Mouse (Mus musculus) layer of hippocampus, adult 18-20 months (tissue): Measurements from ENCODE around the gene Gm20708. TPM values are rescaled to one million over a fixed set of nuclear protein-coding genes. Genes with fewer than 3 reads are reported as not detected.
A peak's percentile ranks its signal among the peaks of the same experiment; 100 is the strongest.
"Not testable (repeated sequence)": the region's sequence is repeated elsewhere in the genome, so short reads cannot be mapped to it uniquely, and the experiment has no call there.

Source experiments
- DNase-seq, 2 experiments: peaks; one replicate each; pipeline ENCODE4 v3.0.0; 2022; ENCODE audit warnings: low spot score in 2 of 2
- total RNA-seq, 2 experiments: library from RNA; stranded (reverse); gene quantifications; 2 replicates each; pipeline ENCODE4 v1.2.3; 2021

Gene Gm20708
- total RNA-seq, 2 experiments from 2014 or later = 1.5 to 2.2 TPM

DNA sequence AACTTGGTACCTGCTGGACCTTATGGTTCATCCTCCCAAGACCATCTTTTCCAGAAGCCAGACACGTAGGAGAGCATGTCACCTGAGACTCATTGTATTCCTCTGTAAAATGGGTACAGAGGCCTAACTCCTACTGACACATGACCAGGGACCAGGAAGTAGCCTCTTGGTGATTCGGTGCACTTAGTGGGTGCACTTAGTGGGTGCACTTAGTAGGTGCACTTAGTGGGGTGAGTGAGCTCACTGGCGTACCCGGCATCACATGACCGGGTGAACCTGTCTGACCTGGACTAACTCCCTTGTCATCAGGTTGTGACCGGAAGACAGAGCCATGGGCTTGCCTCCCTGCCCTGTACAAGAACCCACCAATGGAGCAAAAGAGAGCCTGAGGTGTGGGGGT is 2.7 kb upstream of the Gm20708 start:
- no peak for DNase-seq

DNA sequence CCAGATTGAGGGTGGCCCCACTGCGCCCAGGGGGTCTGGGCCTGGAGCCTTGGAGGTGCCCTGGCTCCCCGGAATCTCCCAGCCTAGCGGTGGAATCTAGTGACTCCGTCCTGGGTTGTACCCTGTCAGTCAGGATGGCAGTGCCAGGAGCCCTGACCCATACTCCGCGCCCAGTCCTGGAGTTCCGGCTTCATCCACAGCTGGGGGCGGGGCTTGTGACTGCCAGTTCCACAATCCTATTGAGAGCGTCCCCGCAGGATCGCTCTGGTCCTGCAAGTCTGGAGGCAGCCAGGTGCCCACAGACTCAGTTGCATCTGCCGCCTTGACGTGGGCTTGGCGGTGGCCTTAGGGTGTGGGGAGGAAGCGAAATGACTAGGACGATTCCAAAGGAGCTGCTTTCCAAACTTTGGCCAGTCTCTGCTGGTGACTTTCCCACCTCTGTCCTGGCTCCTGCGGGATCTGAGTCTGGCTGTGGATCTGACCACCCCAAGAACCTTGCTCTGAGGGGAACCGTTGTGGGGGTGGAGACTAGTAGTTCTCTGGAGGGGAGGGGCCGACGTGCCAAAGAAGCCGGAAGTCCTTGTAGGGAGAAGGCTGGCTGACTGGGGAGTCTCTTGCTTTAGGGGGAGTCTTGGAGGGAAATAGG is 1.1 kb downstream of the Gm20708 start:
- DNase-seq = peak; percentile 36 to 67

DNA sequence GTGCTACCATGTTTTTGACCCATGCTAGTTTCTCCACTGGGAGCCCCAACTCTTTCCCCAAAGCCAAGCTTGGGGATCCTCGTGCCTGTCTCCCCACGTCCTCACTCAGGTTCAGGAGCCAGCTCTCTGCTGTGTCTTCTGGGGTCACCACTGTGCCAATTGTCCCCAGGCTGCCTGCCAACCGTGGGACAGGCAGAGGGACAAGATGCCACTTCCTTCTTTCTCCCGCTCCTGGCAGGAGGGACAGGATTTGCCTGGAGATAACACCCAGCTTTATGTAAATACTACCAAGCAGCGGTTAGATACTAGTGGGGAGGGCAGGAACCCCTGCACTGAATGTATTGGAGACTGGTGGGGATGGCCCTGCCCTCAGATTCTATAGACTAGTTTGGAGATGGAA is 4.4 kb downstream of the Gm20708 start:
- no peak for DNase-seq

DNA sequence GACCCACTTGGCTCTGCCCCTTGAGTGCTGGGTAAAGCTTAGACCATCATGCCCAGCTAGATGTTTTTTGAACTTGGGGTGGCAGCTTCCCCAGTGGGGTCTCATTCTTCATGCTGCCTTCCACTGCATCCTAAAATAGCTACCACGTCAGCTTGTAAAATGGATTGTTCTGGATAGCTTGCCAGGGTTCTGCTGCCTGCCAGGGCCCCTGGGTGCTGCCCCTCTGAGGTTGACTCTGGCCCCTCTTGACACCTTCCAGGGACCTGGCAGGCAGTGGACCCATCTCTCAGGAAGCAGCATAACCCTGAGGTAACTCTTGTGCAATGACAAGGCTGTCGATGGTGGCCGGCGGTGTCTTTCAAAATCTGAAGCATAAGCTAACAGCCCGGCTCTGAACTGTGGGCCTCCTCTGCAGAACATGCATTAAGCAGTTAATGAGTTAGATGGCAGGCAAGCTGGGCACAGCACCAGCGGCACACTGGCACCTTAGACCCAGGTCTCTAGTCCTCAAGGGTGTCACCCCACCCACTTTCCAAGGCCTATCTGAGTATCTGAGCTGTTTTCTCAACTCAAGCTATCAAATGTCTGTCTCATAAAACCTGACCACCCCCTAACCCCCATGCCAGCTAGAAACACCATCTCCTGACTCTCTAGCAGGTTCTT is 5.4 kb downstream of the Gm20708 start:
- DNase-seq = no peak

DNA sequence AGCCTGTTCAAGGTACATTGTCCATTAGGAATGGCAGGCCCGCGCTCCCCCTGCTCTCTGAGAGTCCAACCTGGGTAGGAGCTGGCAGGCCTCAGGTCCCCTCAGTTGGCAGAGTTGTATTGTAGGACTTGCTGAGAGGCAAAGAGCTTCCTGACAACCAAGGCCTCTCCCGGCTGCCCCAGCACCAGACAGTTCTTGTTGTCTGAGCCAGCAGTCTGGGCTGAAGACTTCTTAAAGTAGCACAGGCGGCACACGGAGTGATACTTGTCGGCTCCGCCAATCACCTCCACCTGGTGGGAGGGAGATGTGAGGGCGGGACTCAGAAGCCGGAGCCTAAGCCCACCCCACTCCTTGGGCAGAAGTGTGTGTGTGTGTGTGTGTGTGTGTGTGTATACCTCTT is 6.4 kb downstream of the Gm20708 start:
- DNase-seq = not testable (repeated sequence)

DNA sequence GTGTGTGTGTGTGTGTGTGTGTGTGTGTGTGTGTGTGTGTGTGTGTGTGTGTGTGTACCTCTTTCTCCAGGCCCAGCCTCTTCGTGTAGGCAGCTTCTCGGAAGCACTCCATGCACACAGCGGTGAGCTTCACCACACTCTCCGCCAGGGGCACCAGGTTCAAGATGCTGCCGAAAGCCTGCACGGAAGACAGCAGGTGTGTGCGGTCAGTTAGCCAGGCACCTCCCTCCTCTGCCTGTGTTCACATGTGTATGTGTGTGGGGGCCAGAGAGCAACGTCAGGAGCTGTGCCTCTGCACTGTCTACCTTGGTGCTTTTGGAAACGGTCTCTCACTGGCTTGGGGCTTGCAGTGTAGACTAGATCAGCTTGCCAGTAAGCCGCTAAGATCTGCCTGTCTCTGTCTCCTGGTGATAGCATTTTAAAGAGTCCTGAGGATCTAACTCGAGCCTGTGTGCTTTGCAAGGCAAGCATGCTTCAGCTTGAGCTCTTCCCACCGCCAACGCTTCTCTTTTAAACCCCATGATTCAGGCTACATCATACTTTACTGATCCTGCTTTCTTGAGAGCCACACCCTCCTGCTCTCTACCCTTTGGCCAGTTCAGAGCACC is 7.0 kb downstream of the Gm20708 start:
- no peak for DNase-seq

DNA sequence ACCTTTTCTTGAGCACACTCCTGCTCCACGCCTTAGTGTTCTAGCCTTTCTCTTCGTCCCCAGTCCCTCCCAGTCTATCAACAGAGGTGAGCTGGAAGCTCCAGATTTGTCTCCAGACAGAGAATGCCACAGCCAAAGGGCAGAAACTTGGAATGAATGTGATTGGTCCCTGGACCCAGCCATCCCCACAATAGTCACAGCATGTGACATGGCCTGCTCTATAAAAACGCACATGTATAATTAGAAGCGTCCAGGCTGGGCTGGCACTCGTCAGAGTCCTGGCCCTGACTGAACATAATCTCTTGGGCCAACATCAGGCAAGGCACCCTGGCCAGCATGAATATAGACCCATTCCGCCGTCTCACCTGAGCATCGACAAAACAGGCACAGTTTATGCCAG is 9.6 kb downstream of the Gm20708 start:
- no peak for DNase-seq

DNA sequence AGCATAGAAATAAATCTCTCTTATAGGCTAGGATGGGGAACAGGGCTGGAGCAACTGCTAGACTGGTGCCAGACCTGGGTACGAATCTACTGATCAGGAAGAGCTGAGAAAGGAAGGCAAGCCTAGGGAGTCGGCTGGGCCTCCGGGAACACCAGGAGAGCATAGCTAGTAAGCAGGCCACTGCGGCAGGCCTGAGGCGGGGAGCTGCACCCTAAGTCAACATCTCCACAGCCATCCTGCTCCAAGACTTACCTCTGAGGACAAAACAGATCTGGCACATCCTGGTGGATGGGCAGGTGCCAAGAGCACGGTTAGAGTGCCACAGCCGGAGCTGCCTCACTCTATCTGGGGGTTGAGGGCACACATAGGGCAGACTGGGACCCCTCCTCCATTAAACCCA is 10.7 kb downstream of the Gm20708 start:
- DNase-seq = no peak

DNA sequence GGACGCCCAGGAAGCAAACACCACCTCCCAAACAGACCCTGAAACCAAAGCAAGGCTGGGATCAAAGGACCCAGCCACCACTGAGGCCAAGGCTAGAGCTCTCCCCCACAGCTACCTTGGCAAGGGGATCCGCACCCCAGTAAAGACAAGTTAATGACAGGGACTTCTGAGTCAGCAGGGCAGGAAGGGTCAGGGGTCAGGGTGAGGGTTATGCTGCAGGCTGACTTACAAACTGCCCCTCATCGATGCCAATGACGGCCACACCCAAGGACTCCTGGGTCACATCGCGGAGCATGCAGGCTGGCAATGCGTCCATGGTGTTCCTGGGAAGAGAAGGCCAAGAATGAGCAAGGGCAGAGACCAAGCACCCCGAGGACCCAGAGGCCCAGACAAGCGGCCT is 12.4 kb downstream of the Gm20708 start:
- no peak for DNase-seq

DNA sequence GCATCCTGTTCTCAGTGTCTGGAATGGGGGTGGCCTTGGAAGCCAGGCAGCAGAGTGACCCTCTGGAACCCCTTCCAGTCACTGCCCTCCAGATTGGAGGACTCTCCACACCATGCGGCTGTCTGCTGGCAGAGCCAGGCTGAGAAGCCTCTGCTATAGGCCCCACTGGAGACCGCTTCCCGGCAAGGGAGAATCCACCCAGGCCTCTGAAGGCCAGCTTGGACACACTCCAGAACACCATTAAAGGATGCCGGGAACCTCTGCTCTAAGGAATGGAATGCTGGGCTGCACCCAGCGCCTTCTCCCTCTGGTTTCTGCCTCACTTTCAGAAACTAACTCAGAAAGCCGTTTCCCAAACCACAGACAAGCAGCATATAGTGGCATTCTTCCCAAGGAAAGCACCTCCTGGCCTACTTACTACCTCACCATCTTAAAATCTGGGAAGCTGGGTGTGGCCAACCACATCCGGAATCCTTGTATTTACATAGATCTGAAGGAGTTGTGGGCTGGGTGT is 13.3 kb downstream of the Gm20708 start:
- DNase-seq = no peak

DNA sequence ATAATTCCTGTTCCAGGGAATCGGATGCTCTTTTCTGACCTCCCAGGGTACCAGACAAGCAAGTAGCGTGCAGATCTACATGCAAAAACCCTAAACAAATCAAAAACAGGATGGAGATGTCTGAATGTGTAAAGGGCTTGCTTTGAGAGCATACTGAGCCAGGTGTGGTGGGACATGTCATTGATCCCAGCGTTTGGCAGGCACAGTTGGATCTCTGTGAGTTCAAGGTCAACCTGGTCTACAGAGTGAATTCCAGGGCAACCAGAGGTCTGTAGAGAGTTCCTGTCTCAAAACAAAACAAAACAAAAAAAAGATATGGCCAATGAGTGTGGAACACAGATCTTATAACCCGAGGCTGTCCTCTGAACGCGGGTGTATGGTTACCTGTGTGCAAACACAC is 13.9 kb downstream of the Gm20708 start:
- DNase-seq = no peak

DNA sequence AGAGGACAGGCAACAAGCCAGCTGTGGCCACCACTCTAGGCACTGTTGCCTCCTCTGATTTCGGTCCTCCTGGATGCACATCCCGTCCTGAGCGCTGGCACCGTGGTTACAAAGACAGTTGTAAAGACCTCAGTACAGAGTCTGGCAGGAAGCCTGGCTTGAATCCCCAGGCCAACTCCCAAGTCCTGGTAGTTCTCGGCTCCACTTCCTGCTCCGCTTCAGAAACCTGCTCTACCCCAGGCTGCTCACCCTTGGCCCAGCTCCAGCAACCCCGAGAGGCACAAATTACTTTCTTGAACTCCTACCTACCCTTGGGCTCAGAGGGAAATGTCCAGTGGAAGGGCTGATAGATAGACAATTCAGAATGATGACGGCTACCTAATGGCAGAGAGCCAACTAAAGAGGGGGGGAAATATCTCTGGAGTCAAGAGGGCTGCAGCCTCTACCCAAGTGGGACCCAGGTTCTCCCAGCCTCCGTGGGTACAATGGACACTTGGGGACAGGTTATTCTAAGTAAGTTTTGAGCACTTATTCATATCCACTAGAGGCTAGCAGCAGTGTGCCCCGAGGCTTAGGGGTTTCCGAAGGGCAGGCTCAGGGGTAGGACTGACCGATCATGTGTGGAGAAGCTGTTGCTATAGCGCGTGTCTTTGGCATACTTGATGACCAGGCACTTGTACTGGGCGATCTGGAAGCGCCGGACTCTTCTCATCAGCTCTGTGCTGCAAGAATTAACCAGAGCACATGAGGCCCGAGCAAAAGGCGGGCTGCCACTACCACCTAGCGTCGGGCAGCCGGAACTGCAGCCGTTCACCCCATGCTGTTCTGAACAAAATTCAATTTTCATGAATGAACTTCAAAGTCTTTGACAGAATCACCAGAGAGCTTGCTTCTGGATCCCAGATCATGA is 14.8 kb downstream of the Gm20708 start:
- DNase-seq = peak; percentile 70 to 91

DNA sequence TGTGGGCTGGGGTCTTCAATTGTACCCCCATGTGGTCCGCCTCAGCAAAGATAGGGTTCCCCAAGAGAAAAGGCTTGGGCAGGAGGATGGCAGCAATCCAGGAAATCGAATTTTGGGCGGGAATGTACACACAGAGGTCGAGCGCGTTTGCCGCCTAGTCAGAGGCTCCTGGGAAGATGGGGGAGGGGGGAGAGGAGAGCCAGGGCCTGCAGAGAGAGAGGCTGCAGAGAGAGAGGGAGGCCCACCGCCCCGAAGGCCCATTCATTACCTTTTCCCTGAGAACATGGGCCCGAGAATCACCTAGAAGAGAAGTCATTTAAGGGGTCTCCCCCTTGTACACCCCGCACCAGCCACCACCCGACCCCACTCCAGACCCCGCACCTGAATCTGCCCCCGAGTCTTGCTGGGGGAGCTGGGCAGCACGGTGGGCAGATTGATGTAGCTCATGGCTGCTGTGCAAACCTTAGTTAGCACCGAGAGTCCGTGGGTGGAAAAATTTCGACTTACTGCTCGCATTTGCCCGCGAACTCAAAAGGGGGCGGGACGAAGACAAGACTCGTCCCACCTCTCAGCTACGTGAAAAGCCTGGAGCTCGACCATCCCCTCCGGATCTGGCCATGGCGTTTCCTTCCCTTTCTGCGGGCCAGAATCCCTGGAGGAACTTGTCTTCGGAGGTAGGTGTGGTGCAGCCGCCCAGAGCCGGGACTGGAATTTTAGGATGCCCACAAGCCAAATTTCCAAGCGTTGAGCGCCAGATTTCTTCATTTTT is 16.0 kb downstream of the Gm20708 start, which contains the start of the genes Afmid and Tk1:
Gene Afmid (plus strand): TSS at position 592 of the 769 bp plus-strand sequence.
Gene Tk1 (minus strand): TSS at position 760 of the 769 bp plus-strand sequence.
- DNase-seq = peak in 1 of 2 experiments; percentile 31

DNA sequence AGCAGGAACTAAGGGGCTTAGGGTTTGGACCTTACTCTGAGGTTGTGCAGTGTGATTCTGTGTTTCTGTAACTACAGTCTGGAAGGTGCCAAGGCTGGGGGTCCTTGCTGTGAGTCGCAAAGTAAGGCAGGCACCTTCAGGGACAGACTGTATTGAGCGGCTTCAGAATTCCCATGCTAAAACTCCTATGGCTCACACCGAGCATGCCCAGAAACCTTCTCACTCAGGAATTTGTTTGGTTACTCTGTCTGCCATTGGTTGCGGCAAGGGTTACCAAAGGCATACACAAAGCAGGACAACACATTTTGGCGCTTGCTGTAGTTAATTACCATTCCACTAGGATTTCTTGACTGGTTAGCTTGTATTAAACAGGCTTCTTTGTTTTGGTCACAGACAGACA is 16.7 kb downstream of the Gm20708 start:
- no peak for DNase-seq

DNA sequence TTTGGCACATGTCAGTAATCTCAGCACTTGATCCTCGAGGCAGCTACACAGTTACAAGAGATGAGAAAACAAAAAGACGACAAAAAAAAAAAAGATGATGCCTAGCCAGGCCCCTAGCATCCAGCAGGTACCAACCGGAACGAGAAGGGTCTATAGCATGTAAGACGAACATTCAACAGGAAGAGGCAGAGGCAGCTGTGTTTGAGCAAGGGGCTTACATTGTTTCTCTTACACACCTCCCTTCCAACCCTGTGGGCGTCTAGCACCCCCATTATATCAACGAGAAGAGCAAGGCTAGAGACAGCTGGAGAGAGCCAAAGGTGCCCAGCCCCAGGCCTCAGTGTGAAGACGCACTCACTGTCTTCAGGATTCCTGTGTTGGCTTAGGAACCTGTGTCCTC is 17.4 kb downstream of the Gm20708 start:
- DNase-seq = no peak

DNA sequence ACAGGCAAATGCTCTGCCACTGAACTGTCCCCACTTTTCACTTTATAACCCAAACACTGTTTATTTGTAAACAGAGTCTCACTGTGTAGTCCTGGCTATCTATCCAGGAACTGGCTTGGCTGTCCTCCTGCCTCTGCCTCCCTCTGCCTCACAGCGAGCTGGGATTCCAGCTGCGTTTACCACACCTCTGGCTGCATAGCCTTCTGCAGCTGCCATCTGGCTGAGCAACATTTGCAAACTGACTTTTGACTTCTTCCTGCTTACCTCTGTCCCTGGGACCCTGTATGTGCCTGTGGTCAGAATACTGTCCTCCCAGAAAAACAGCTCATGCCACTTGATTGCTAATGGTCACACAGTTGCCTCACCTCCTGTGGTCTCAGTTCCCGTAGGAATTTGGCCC is 17.9 kb downstream of the Gm20708 start:
- DNase-seq = no peak

DNA sequence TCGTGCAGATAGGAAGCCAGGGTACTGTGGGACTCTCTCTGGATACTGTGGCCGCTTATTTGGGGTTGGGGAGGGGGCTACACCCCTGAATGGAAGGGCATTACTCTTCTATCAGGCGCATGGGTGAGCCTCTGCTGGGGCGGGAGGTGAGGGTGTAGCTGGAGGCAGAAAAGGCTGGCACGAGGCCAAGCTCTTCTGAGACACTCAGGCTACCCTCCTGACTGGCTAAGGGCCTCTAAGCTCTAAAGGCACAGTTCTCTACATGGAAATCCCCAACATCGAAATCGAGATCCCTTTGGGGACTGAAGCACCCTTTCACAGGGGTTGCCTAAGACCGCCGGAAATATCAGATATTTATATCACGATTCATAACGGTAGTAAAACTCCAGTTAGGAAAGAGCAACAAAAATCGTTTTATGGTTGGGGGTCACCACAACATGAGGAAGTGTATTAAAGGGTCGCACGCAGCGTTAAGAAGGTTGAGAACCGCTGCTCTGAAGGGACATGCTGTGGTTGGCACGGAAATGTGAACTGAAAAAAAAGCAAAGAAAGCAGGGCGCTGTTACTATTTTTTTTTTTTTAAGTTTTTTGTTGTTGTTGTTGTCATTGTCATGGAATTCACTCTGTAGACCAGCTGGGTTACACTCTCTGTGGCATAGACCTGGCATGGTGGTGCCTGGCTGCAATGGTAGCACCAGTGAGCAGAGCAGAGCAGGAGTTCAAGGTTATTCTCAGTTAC is 18.9 kb downstream of the Gm20708 start:
- DNase-seq = no peak

DNA sequence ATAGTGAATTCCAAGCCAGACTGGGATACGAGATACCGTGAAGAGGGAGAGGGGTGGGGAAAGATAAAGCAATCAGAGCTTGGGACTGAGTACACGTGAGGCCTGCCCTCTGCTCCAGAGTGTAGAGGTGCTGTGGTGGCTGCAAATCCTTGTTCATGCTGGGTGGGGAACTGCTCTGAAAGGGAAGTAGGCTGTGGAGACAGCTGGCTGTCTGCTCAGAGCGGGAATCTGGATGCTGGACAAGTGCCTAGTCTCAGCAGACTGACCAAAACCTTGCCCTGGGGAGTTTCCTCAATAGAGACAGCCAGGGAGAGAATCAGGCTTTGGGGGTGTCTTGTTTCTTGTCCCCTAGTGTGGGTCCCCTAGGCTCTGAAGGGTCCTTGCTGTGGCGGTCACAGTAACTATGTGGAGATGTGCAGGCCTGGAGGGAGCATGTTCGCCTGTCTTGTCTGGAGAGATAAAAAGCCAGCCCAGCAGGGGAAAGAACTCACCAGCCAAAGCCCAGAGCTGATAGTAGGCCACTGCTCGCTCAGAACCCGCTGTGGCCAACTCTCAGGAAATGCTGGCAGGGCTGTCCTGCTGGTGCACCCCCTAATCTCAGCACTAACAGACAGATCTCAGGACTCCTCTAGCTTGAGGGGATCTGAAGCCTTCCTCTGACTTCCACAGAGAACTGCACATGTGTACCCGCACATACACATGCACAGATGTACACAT is 19.6 kb downstream of the Gm20708 start:
- DNase-seq = no peak

DNA sequence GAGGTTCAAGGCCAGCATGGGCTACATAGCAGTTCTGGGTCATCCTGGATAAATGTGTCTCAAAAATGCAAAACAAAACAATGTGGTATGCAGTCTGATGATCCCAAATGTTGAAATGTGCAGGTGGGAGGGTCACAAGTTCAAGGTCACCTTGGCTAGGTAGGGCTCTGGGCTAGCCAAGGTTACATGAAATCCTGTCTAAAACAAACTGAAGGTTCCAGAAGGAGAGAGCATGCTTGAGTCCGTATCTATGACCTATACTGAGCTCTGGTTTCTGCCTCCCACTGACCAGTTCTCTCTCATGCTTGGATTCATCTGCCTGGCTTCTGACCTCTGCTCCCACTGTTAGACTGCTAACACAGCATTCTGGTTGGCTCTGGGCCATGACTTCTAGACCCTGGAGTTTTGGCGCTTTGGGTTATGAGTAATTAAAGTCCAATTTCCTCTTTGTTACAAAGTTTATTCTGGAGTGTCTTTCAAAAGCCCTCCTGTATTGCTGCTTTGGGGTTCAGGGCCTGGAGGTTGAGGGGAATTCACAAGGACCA is 20.3 kb downstream of the Gm20708 start:
- DNase-seq = no peak
